Mouse (Mus musculus) limb, embryonic 13.5 days (tissue): ENCODE data around the gene Muc13. TPM values are rescaled to one million over a fixed set of nuclear protein-coding genes. Genes with fewer than 3 reads are reported as not detected.
A peak's percentile ranks its signal among the peaks of the same experiment; 100 is the strongest.

Experiments
- ATAC-seq: fragments of 200-750 bp; cut with Nextera tagmentation; 2 replicates; pipeline ENCODE4 v1.8.0; 2017; ENCODE audit warnings: low read depth, moderate number of reproducible peaks, moderate TSS enrichment; ENCODE audit not compliant: low FRiP score
- H3K27ac ChIP-seq: fragments of 300-500 bp; sonication (generic); 2 replicates; pipeline ENCODE4 v1.5.1; 2015; ENCODE audit warnings: inconsistent platforms, mild to moderate bottlenecking, moderate library complexity
- H3K27me3 ChIP-seq: fragments of 300-500 bp; sonication (generic); 2 replicates; pipeline ENCODE4 v1.6.1; 2015; ENCODE audit warnings: mild to moderate bottlenecking, inconsistent platforms
- H3K36me3 ChIP-seq: fragments of 300-500 bp; sonication (generic); 2 replicates; pipeline ENCODE4 v1.6.1; 2015; ENCODE audit warnings: inconsistent platforms, mild to moderate bottlenecking, moderate library complexity
- H3K4me1 ChIP-seq: fragments of 300-500 bp; sonication (generic); 2 replicates; pipeline ENCODE4 v1.6.1; 2015; ENCODE audit warnings: inconsistent platforms
- H3K4me2 ChIP-seq: fragments of 300-500 bp; sonication (generic); replicated peaks from 2 replicates; pipeline ENCODE4 v1.6.1; 2015; ENCODE audit warnings: inconsistent platforms, mild to moderate bottlenecking, moderate library complexity
- H3K4me3 ChIP-seq: fragments of 300-500 bp; sonication (generic); 2 replicates; pipeline ENCODE4 v1.5.1; 2015; ENCODE audit warnings: moderate library complexity, mild to moderate bottlenecking, inconsistent platforms
- H3K9ac ChIP-seq: fragments of 300-500 bp; sonication (generic); 2 replicates; pipeline ENCODE4 v1.6.1; 2015; ENCODE audit warnings: mild to moderate bottlenecking, inconsistent platforms
- H3K9me3 ChIP-seq: fragments of 300-500 bp; sonication (generic); 2 replicates; pipeline ENCODE4 v1.6.1; 2016; ENCODE audit warnings: inconsistent platforms
- WGBS: fragments of 180-500 bp; shearing (Covaris S2); methylation state at CpG from one replicate; pipeline ENCODE4 v1.1.7; 2015; 5-methylcytosine and 5-hydroxymethylcytosine counted together
- polyA plus RNA-seq: library from polyadenylated mRNA; unstranded; fragments of >200 nt; fragmentation: Nextera tagmentation; extraction: Ambion mirVana; gene quantifications from 2 replicates; pipeline ENCODE4 v1.2.1, GENCODE M21; 2015

Muc13 gene
- 0.06 and 0.22 TPM in 2 replicates for polyA plus RNA-seq

- no peaks in the 10 kb centered on the region for H3K4me1 ChIP-seq
- H3K4me2 ChIP-seq = no peak within 1 kb of the TSS
- H3K36me3 ChIP-seq = no peaks in the 10 kb centered on the region
- no peak within 1 kb of the TSS for H3K27ac ChIP-seq
- no peaks in the 10 kb centered on the region for H3K9me3 ChIP-seq
- no peak within 1 kb of the TSS for H3K9ac ChIP-seq
- no peak within 1 kb of the TSS for H3K4me3 ChIP-seq
- WGBS = 86% methylated on average over 10 of the region's 10 CpGs
- ATAC-seq = no peak
- H3K27me3 ChIP-seq = no peaks in the 10 kb centered on the region
Measured at GRCm38 (mm10) chr16:33793846-33794791, at the start of gene Muc13. Gene Muc13, plus strand, starts transcription at chr16:33794037.

- 62% methylated on average over 7 of the region's 7 CpGs for WGBS
- Histone ChIP-seq H3K4me1 (peaks cover 26% of the 10 kb centered on the region), H3K9me3 (no peaks in the 10 kb centered on the region), H3K27me3 (no peaks in the 10 kb centered on the region), H3K4me3 (no peak overlapping the region), H3K9ac (no peak overlapping the region), H3K36me3 (peaks cover 23% of the 10 kb centered on the region), H3K27ac (no peak overlapping the region), H3K4me2 (no peak overlapping the region)
- no peak for ATAC-seq
Measured at GRCm38 (mm10) chr16:33744622-33745419, 49.0 kb upstream of the Muc13 start.

- Histone ChIP-seq H3K4me1 (peaks cover 20% of the 10 kb centered on the region), H3K27ac (no peak overlapping the region), H3K4me3 (no peak overlapping the region), H3K4me2 (no peak overlapping the region), H3K36me3 (peaks cover 23% of the 10 kb centered on the region), H3K27me3 (no peaks in the 10 kb centered on the region), H3K9ac (no peak overlapping the region), H3K9me3 (no peaks in the 10 kb centered on the region)
- 89% methylated on average over 7 of the region's 7 CpGs for WGBS
- ATAC-seq = no peak
Measured at GRCm38 (mm10) chr16:33745457-33745856, 48.4 kb upstream of the Muc13 start.

GRCm38 (mm10) chr16:33746074-33746676 is 47.7 kb upstream of the Muc13 start:
- WGBS = 84% methylated on average over 10 of the region's 10 CpGs
- H3K4me2 ChIP-seq = no peak overlapping the region
- no peak overlapping the region for H3K9ac ChIP-seq
- no peak overlapping the region for H3K4me3 ChIP-seq
- peaks cover 25% of the 10 kb centered on the region for H3K36me3 ChIP-seq
- H3K27ac ChIP-seq = no peak overlapping the region
- peaks cover 13% of the 10 kb centered on the region for H3K4me1 ChIP-seq
- ATAC-seq = no peak
- H3K9me3 ChIP-seq = no peaks in the 10 kb centered on the region
- H3K27me3 ChIP-seq = no peaks in the 10 kb centered on the region

GRCm38 (mm10) chr16:33747346-33747954 is 46.4 kb upstream of the Muc13 start:
- no peak overlapping the region for H3K9ac ChIP-seq

GRCm38 (mm10) chr16:33747994-33748393 is 45.8 kb upstream of the Muc13 start:
- Histone ChIP-seq H3K27me3 (no peaks in the 10 kb centered on the region), H3K27ac (no peak overlapping the region), H3K9ac (no peak overlapping the region), H3K36me3 (peaks cover 29% of the 10 kb centered on the region), H3K9me3 (no peaks in the 10 kb centered on the region), H3K4me3 (no peak overlapping the region), H3K4me1 (no peaks in the 10 kb centered on the region), H3K4me2 (no peak overlapping the region)
- ATAC-seq = no peak
- 89% methylated on average over 2 of the region's 2 CpGs for WGBS

More at GRCm38 (mm10) chr16:33747346-33747954, 46.4 kb upstream of the Muc13 start:
- 62% methylated on average over 7 of the region's 7 CpGs for WGBS
- no peaks in the 10 kb centered on the region for H3K9me3 ChIP-seq
- no peak overlapping the region for H3K4me2 ChIP-seq
- no peaks in the 10 kb centered on the region; the same call in 1 of the 2 replicates for H3K4me1 ChIP-seq
- no peak for ATAC-seq
- H3K36me3 ChIP-seq = peaks cover 30% of the 10 kb centered on the region
- H3K27ac ChIP-seq = no peak overlapping the region
- H3K4me3 ChIP-seq = no peak overlapping the region
- no peaks in the 10 kb centered on the region for H3K27me3 ChIP-seq

- Histone ChIP-seq H3K9me3 (no peaks in the 10 kb centered on the region), H3K4me2 (peak overlapping the region; percentile 34), H3K27ac (no peak overlapping the region), H3K9ac (no peak overlapping the region), H3K4me3 (peak overlapping the region; percentile 7; the same call in 1 of the 2 replicates), H3K27me3 (no peaks in the 10 kb centered on the region), H3K4me1 (no peaks in the 10 kb centered on the region), H3K36me3 (peaks cover 34% of the 10 kb centered on the region)
- WGBS = 20% methylated on average over 13 of the region's 13 CpGs
- no peak for ATAC-seq
Measured at GRCm38 (mm10) chr16:33751152-33751551, 42.7 kb upstream of the Muc13 start.

GRCm38 (mm10) chr16:33751590-33751989 is 42.2 kb upstream of the Muc13 start:
- Histone ChIP-seq H3K36me3 (peaks cover 34% of the 10 kb centered on the region), H3K9ac (no peak overlapping the region), H3K4me1 (no peaks in the 10 kb centered on the region), H3K4me2 (peak overlapping the region; percentile 34), H3K9me3 (no peaks in the 10 kb centered on the region), H3K4me3 (peak overlapping the region; percentile 7; the same call in 1 of the 2 replicates), H3K27ac (no peak overlapping the region), H3K27me3 (no peaks in the 10 kb centered on the region)
- WGBS = 69% methylated on average over 11 of the region's 12 CpGs
- ATAC-seq = no peak

GRCm38 (mm10) chr16:33752904-33753578 is 40.8 kb upstream of the Muc13 start:
- Histone ChIP-seq H3K27ac (no peak overlapping the region), H3K9me3 (no peaks in the 10 kb centered on the region), H3K9ac (no peak overlapping the region), H3K27me3 (no peaks in the 10 kb centered on the region), H3K4me3 (no peak overlapping the region), H3K4me1 (no peaks in the 10 kb centered on the region), H3K36me3 (peaks cover 43% of the 10 kb centered on the region), H3K4me2 (no peak overlapping the region)
- no peak for ATAC-seq
- 69% methylated on average over 8 of the region's 8 CpGs for WGBS

GRCm38 (mm10) chr16:33755293-33755692 is 38.5 kb upstream of the Muc13 start:
- H3K9ac ChIP-seq = no peak overlapping the region
- H3K4me1 ChIP-seq = no peaks in the 10 kb centered on the region
- no peak overlapping the region for H3K4me2 ChIP-seq
- no peaks in the 10 kb centered on the region for H3K27me3 ChIP-seq
- H3K36me3 ChIP-seq = peaks cover 42% of the 10 kb centered on the region
- no peak overlapping the region for H3K4me3 ChIP-seq
- ATAC-seq = no peak
- no peaks in the 10 kb centered on the region for H3K9me3 ChIP-seq
- 86% methylated on average over 8 of the region's 8 CpGs for WGBS
- no peak overlapping the region for H3K27ac ChIP-seq

GRCm38 (mm10) chr16:33755961-33756360 is 37.9 kb upstream of the Muc13 start:
- H3K4me1 ChIP-seq = no peaks in the 10 kb centered on the region
- no peak overlapping the region for H3K9ac ChIP-seq
- no peak overlapping the region for H3K27ac ChIP-seq
- peaks cover 47% of the 10 kb centered on the region for H3K36me3 ChIP-seq
- no peaks in the 10 kb centered on the region for H3K9me3 ChIP-seq
- no peak overlapping the region for H3K4me3 ChIP-seq
- H3K4me2 ChIP-seq = no peak overlapping the region
- no peak for ATAC-seq
- 64% methylated on average over 16 of the region's 16 CpGs for WGBS
- no peaks in the 10 kb centered on the region for H3K27me3 ChIP-seq
